Mouse (Mus musculus) lung, postnatal 0 days (tissue): ENCODE data around the gene Nkd1.

ENCODE experiments used
- CTCF ChIP-seq: IDR thresholded peaks from 2 replicates; pipeline ENCODE4 v1.5.1; 2016; ENCODE audit warnings: antibody characterized with exemption, mild to moderate bottlenecking
- EP300 ChIP-seq: IDR thresholded peaks from 2 replicates; pipeline ENCODE4 v1.6.1; 2016; ENCODE audit warnings: antibody characterized with exemption, mild to moderate bottlenecking, control low read depth

DNA sequence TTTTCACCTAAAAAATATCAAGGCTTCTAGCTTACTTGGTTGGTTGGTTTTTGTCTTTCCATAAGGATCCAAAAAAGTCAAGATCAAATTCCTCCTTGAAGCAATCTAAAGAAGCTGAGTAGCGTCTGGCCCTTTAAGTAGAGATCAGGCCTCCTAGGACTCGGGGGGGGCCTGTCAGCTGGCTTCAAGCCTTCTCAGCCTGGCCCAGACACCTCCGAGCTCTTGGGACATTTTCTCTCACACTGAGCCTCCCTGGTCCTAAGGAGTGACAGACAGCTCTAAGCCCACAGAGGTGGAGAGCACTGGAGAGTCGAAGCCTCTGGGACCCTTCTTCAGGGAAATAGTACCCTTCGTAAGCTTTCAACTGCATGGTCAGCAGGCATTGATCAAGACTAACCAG is 77.4 kb downstream of the Nkd1 start:
- TF ChIP-seq CTCF, result no peak
- TF ChIP-seq EP300, result no peak
